Mouse (Mus musculus) urinary bladder, postnatal 0 days (tissue): ENCODE results near the gene Ly6g6c. TPM values are rescaled to one million over a fixed set of nuclear protein-coding genes. Genes with fewer than 3 reads are reported as not detected.

Source experiments
- polyA plus RNA-seq: library from polyadenylated mRNA; unstranded; fragments of >200 nt; fragmentation: Nextera tagmentation; extraction: Ambion mirVana; gene quantifications from 2 replicates; pipeline ENCODE4 v1.2.1, GENCODE M21; 2015

The Ly6g6c gene
- polyA plus RNA-seq, 1 experiment from 2014 or later = 0.45 TPM

Other genes starting within 250 kb of the Ly6g6c start
- 22.1 and 24.9 TPM in 2 replicates for gene Stk19, start 228.4 kb upstream of the Ly6g6c start, polyA plus RNA-seq
- gene Dxo, start 228.4 kb upstream of the Ly6g6c start, polyA plus RNA-seq = 25.1 and 25.6 TPM in 2 replicates
- gene Skiv2l, start 215.2 kb upstream of the Ly6g6c start, polyA plus RNA-seq = 25.2 and 29.7 TPM in 2 replicates
- 50.7 and 59.0 TPM in 2 replicates for gene Nelfe, start 215.0 kb upstream of the Ly6g6c start, polyA plus RNA-seq
- gene Cfb, start 202.9 kb upstream of the Ly6g6c start, polyA plus RNA-seq = 15.6 and 19.3 TPM in 2 replicates
- 0.53 and 0.86 TPM in 2 replicates for gene Zbtb12, start 185.9 kb upstream of the Ly6g6c start, polyA plus RNA-seq
- gene Gm20547, start 183.3 kb upstream of the Ly6g6c start, polyA plus RNA-seq = not detected in 2 replicates
- 8.9 and 9.3 TPM in 2 replicates for gene C2, start 167.1 kb upstream of the Ly6g6c start, polyA plus RNA-seq
- 25.2 and 27.2 TPM in 2 replicates for gene Ehmt2, start 166.9 kb upstream of the Ly6g6c start, polyA plus RNA-seq
- 2.6 and 3.3 TPM in 2 replicates for gene Slc44a4, start 150.9 kb upstream of the Ly6g6c start, polyA plus RNA-seq
- 23.2 and 28.5 TPM in 2 replicates for gene Neu1, start 134.1 kb upstream of the Ly6g6c start, polyA plus RNA-seq
- 4.5 and 5.2 TPM in 2 replicates for gene Hspa1b, start 106.2 kb upstream of the Ly6g6c start, polyA plus RNA-seq
- not detected in 2 replicates for gene Gm20481, start 95.5 kb upstream of the Ly6g6c start, polyA plus RNA-seq
- gene Hspa1a, start 93.2 kb upstream of the Ly6g6c start, polyA plus RNA-seq = 36.7 and 39.4 TPM in 2 replicates
- 0.16 and 0.25 TPM in 2 replicates for gene Hspa1l, start 92.7 kb upstream of the Ly6g6c start, polyA plus RNA-seq
- gene Lsm2, start 83.5 kb upstream of the Ly6g6c start, polyA plus RNA-seq = 82.1 and 83.5 TPM in 2 replicates
- gene Vars, start 64.4 kb upstream of the Ly6g6c start, polyA plus RNA-seq = 42.0 and 44.7 TPM in 2 replicates
- 0.19 and 0.24 TPM in 2 replicates for gene Vwa7, start 48.8 kb upstream of the Ly6g6c start, polyA plus RNA-seq
- 1.3 and 1.7 TPM in 2 replicates for gene Sapcd1, start 37.4 kb upstream of the Ly6g6c start, polyA plus RNA-seq
- gene Msh5, start 18.6 kb upstream of the Ly6g6c start, polyA plus RNA-seq = 0.88 and 1.3 TPM in 2 replicates
- 240 and 276 TPM in 2 replicates for gene Clic1, start 15.4 kb upstream of the Ly6g6c start, polyA plus RNA-seq
- 118 and 126 TPM in 2 replicates for gene Ddah2, start 6.4 kb upstream of the Ly6g6c start, polyA plus RNA-seq
- 0.42 and 1.7 TPM in 2 replicates for gene Mpig6b, start 796 bp downstream of the Ly6g6c start, polyA plus RNA-seq
- 8.2 and 8.3 TPM in 2 replicates for gene Ly6g6e, start 11.5 kb downstream of the Ly6g6c start, polyA plus RNA-seq
- 1.6 and 2.2 TPM in 2 replicates for gene Ly6g6d, start 12.7 kb downstream of the Ly6g6c start, polyA plus RNA-seq
- 0.18 TPM in 1 of 2 replicates, not detected in the other for gene Ly6g6f, start 20.2 kb downstream of the Ly6g6c start, polyA plus RNA-seq
- 93.1 and 93.2 TPM in 2 replicates for gene Abhd16a, start 23.9 kb downstream of the Ly6g6c start, polyA plus RNA-seq
- not detected in 2 replicates for gene Ly6g5c, start 42.9 kb downstream of the Ly6g6c start, polyA plus RNA-seq
- 0.22 and 0.35 TPM in 2 replicates for gene Ly6g5b, start 50.0 kb downstream of the Ly6g6c start, polyA plus RNA-seq
- gene Gpank1, start 56.1 kb downstream of the Ly6g6c start, polyA plus RNA-seq = 9.5 and 11.9 TPM in 2 replicates
- gene Csnk2b, start 56.7 kb downstream of the Ly6g6c start, polyA plus RNA-seq = 189 and 201 TPM in 2 replicates
- gene D17H6S53E, start 61.0 kb downstream of the Ly6g6c start, polyA plus RNA-seq = 9.9 and 10.8 TPM in 2 replicates
- gene Apom, start 66.7 kb downstream of the Ly6g6c start, polyA plus RNA-seq = 0.95 TPM in 1 of 2 replicates, not detected in the other
- gene Bag6, start 69.8 kb downstream of the Ly6g6c start, polyA plus RNA-seq = 28.9 and 35.6 TPM in 2 replicates
- 73.9 and 74.9 TPM in 2 replicates for gene Prrc2a, start 99.5 kb downstream of the Ly6g6c start, polyA plus RNA-seq
- 11.2 and 12.6 TPM in 2 replicates for gene Aif1, start 110.7 kb downstream of the Ly6g6c start, polyA plus RNA-seq
- gene Lst1, start 123.1 kb downstream of the Ly6g6c start, polyA plus RNA-seq = 13.5 and 15.8 TPM in 2 replicates
- 0.53 and 0.96 TPM in 2 replicates for gene Ltb, start 129.1 kb downstream of the Ly6g6c start, polyA plus RNA-seq
- 0.40 and 0.69 TPM in 2 replicates for gene Tnf, start 136.6 kb downstream of the Ly6g6c start, polyA plus RNA-seq
- 0.12 and 0.30 TPM in 2 replicates for gene Lta, start 140.0 kb downstream of the Ly6g6c start, polyA plus RNA-seq
- not detected in 2 replicates for gene Gm16181, start 155.4 kb downstream of the Ly6g6c start, polyA plus RNA-seq
- gene Atp6v1g2, start 168.3 kb downstream of the Ly6g6c start, polyA plus RNA-seq = 4.5 TPM in 2 replicates
- gene Nfkbil1, start 170.4 kb downstream of the Ly6g6c start, polyA plus RNA-seq = 7.0 and 7.5 TPM in 2 replicates
- gene Ddx39b, start 176.4 kb downstream of the Ly6g6c start, polyA plus RNA-seq = 170 TPM in 2 replicates
- gene H2-D1, start 197.3 kb downstream of the Ly6g6c start, polyA plus RNA-seq = 251 and 342 TPM in 2 replicates